Mouse (Mus musculus) testis, postnatal 10 days (tissue): ENCODE results near the gene Aldh16a1.

Experiments
- DNase-seq: peaks from one replicate; pipeline ENCODE4 v3.0.0; 2021; ENCODE audit warnings: low spot score

Gene Aldh16a1

DNA sequence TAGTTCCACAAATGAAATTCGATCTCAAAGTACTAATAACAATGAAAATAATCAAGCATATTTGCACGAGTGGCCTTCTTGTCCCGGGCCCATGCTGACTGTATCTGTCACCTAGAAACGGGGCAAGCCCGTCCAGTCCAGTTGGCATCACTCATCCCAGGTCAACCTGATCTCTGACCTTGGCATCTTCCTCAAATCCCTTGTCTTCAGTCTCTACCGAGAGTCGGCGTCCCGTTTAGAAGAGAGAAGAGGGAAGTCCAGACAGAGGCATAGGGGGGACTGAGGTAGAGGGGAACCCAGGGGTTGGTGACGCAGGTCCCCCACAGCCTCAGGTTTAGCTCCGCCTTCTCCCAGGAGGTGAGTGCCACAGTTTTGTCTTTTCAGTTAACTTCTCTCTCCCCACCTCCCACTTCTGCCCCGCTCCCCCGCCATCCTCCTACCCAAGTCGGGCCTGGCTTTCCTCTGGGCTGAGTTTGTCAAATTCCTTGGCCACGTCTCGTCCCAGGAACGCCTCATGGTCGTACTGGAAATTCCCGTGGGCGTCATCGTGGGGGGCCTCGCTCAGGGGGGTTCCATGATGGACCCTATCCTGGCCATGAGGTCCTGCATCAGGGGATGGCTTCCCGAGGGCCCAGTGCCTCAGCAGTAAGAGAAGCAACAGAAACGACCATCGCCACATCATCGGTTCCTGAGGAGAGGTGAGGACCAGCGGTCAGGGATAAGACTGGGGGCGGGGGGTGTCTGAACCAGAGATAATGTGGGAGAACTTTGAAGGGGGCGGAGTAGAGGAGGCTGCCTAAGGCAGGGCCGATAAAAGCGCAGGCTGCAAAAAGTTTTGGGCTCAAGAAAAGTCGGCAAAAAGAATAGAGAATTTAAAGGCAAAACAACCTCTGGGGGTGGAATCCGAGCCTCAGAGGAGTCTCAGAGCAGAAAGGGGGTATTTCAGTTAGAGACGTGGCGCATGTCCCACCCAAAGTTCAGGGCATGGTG, 63.1 kb downstream of the Aldh16a1 start:
- peak; percentile 75 for DNase-seq
